Mouse (Mus musculus) adrenal gland, adult (tissue): ENCODE measurements around the gene Bmp2.

Source experiments
- DNase-seq, 2 experiments: peaks; one replicate each; pipeline ENCODE4 v3.0.0; 2022 to 2023; ENCODE audit warnings: low spot score in 1 of 2; ENCODE audit not compliant: inconsistent age in 2 of 2

Gene Bmp2

GRCm38 (mm10) chr2:133565424-133565823 lies 13.5 kb downstream of the Bmp2 start:
- DNase-seq, result no peak

GRCm38 (mm10) chr2:133565995-133566710 lies 14.2 kb downstream of the Bmp2 start:
- DNase-seq, result no peak

GRCm38 (mm10) chr2:133591562-133592255 lies 39.8 kb downstream of the Bmp2 start:
- peak in 1 of 2 experiments; percentile 58 for DNase-seq
